Mouse (Mus musculus) thymus, postnatal 25 days (tissue): ENCODE data around the gene Glyr1.

Experiments used
- DNase-seq: peaks from one replicate; pipeline ENCODE4 v3.0.0; 2022

Glyr1 gene

GRCm38 (mm10) chr16:5010371-5010935, 39.2 kb downstream of the Glyr1 start:
- DNase-seq, result no peak

- DNase-seq, result no peak
These were observed 41.6 kb downstream of the Glyr1 start for GRCm38 (mm10) chr16:5008076-5008475.

- DNase-seq, result no peak
These were observed 42.2 kb downstream of the Glyr1 start for GRCm38 (mm10) chr16:5007492-5007891.

GRCm38 (mm10) chr16:5007067-5007466, 42.6 kb downstream of the Glyr1 start, which contains the start of gene Smim22:
Gene Smim22, plus strand, starts transcription at chr16:5007288.
- no peak for DNase-seq

GRCm38 (mm10) chr16:5000611-5001010, 49.1 kb downstream of the Glyr1 start:
- DNase-seq, result no peak

GRCm38 (mm10) chr16:4998984-4999383, 50.7 kb downstream of the Glyr1 start:
- DNase-seq, result no peak

GRCm38 (mm10) chr16:4997553-4997952, 52.1 kb downstream of the Glyr1 start, which contains the start of gene Sept12:
Gene Sept12, minus strand, starts transcription at chr16:4997852.
- no peak for DNase-seq

- no peak for DNase-seq
These were observed 56.4 kb downstream of the Glyr1 start for GRCm38 (mm10) chr16:4993276-4993675.

GRCm38 (mm10) chr16:4984717-4985116, 64.9 kb downstream of the Glyr1 start:
- no peak for DNase-seq

- peak; percentile 29 for DNase-seq
These were observed 69.8 kb downstream of the Glyr1 start for GRCm38 (mm10) chr16:4979755-4980380.

- DNase-seq, result no peak
These were observed 71.2 kb downstream of the Glyr1 start for GRCm38 (mm10) chr16:4978275-4979051.

- DNase-seq, result no peak
These were observed 73.5 kb downstream of the Glyr1 start for GRCm38 (mm10) chr16:4976180-4976579.

GRCm38 (mm10) chr16:4974521-4974920, 75.1 kb downstream of the Glyr1 start:
- DNase-seq, result no peak

GRCm38 (mm10) chr16:4971626-4972025, 78.0 kb downstream of the Glyr1 start:
- DNase-seq, result no peak

- DNase-seq, result no peak
These were observed 80.4 kb downstream of the Glyr1 start for GRCm38 (mm10) chr16:4969055-4969843.

- DNase-seq, result no peak
These were observed 81.2 kb downstream of the Glyr1 start for GRCm38 (mm10) chr16:4968426-4968825.

GRCm38 (mm10) chr16:4965392-4966129, 84.1 kb downstream of the Glyr1 start:
- no peak for DNase-seq

GRCm38 (mm10) chr16:4964731-4965391, 84.8 kb downstream of the Glyr1 start:
- no peak for DNase-seq
